Mouse (Mus musculus) thymus, adult 2 months (tissue): Measurements from ENCODE around the gene Cyb5d1. TPM values are rescaled to one million over a fixed set of nuclear protein-coding genes. Genes with fewer than 3 reads are reported as not detected.
A peak's percentile ranks its signal among the peaks of the same experiment; 100 is the strongest.

Experiments used
- DNase-seq: peaks from one replicate; pipeline ENCODE4 v3.0.0; 2021
- H3K27ac ChIP-seq: fragments of 200-500 bp; 2 replicates; pipeline ENCODE4 v1.5.1; 2012; ENCODE audit warnings: low read length, control low read depth; ENCODE audit not compliant: control insufficient read depth, insufficient read depth
- H3K27me3 ChIP-seq: fragments of 200-500 bp; 2 replicates; pipeline ENCODE4 v1.6.1; 2012; ENCODE audit warnings: mild to moderate bottlenecking, low read length, moderate library complexity, mixed read lengths; ENCODE audit not compliant: control insufficient read depth, insufficient read depth
- H3K36me3 ChIP-seq: fragments of 200-500 bp; 2 replicates; pipeline ENCODE4 v1.6.1; 2012; ENCODE audit warnings: mild to moderate bottlenecking, low read length, moderate library complexity; ENCODE audit not compliant: control insufficient read depth, insufficient read depth
- H3K4me1 ChIP-seq: fragments of 200-500 bp; replicated peaks from 2 replicates; pipeline ENCODE4 v1.6.1; 2012; ENCODE audit warnings: low read length; ENCODE audit not compliant: control insufficient read depth, insufficient read depth
- H3K4me3 ChIP-seq: fragments of 200-500 bp; 2 replicates; pipeline ENCODE4 v1.5.1; 2012; ENCODE audit warnings: mild to moderate bottlenecking, low read length, control low read depth, moderate library complexity; ENCODE audit not compliant: control insufficient read depth, insufficient read depth
- CTCF ChIP-seq: fragments of 200-500 bp; IDR thresholded peaks from 2 replicates; pipeline ENCODE4 v1.5.1; 2012; ENCODE audit warnings: mild to moderate bottlenecking, control low read depth, low read length, moderate library complexity, borderline replicate concordance; ENCODE audit not compliant: control insufficient read depth, poor library complexity, insufficient read depth; ENCODE audit errors: extremely low read depth
- POLR2A ChIP-seq: fragments of 200-500 bp; IDR thresholded peaks from 2 replicates; pipeline ENCODE4 v1.6.1; 2012; ENCODE audit warnings: mild to moderate bottlenecking, low read length, control low read depth, moderate library complexity; ENCODE audit not compliant: control insufficient read depth, poor library complexity, insufficient read depth; ENCODE audit errors: extremely low read depth
- WGBS: fragments of 180-500 bp; shearing (Covaris S2); methylation state at CpG from one replicate; pipeline ENCODE4 v1.1.7; 2018; 5-methylcytosine and 5-hydroxymethylcytosine counted together
- polyA plus RNA-seq: library from polyadenylated mRNA; depleted of rRNA; stranded (reverse); fragments of >200 nt; gene quantifications from 2 replicates; pipeline ENCODE4 v1.2.3, GENCODE M21; 2012

Gene Cyb5d1
- polyA plus RNA-seq, 1 experiment: 37.2 TPM

DNA sequence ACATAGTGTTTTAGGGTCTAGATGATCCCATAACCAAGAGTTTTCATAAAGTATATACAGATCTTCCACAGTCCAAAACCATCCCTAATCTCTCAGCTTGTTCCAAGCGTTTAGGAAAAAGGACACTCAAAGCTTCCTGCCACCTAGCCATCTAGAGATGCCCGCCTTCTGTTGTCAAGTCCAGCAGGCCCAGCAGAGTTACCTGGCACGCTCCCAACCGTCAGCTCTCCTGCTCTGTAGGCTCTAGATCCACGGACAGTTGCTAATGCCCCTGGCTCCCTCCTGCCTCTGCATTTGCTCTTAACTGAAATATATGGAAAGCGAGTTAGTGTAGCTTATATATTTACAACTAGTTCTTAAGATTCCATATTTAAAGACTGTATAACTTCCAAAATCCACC lies 14.1 kb downstream of the Cyb5d1 start:
- WGBS: 92% methylated on average over 6 of the region's 6 CpGs
- Histone ChIP-seq H3K4me3 (no peak overlapping the region), H3K4me1 (no peaks in the 10 kb centered on the region), H3K27me3 (no peaks in the 10 kb centered on the region), H3K36me3 (no peaks in the 10 kb centered on the region), H3K27ac (no peak overlapping the region)
- DNase-seq: no peak
- no peak for TF ChIP-seq CTCF
- TF ChIP-seq POLR2A: no peak

- Histone ChIP-seq H3K4me3 (no peak overlapping the region), H3K4me1 (peaks cover 3% of the 10 kb centered on the region; the same call in 1 of the 2 replicates), H3K36me3 (no peaks in the 10 kb centered on the region), H3K27ac (no peak overlapping the region), H3K27me3 (no peaks in the 10 kb centered on the region)
- TF ChIP-seq CTCF (no peak), POLR2A (no peak)
- 86% methylated on average over 3 of the region's 3 CpGs for WGBS
- DNase-seq: no peak
Measured at GRCm38 (mm10) chr11:69379600-69379999, 15.8 kb downstream of the Cyb5d1 start.

- Histone ChIP-seq H3K27ac (no peak overlapping the region), H3K36me3 (no peaks in the 10 kb centered on the region), H3K4me1 (peaks cover 3% of the 10 kb centered on the region; the same call in 1 of the 2 replicates), H3K4me3 (no peak overlapping the region), H3K27me3 (no peaks in the 10 kb centered on the region)
- DNase-seq: no peak
- 41% methylated on average over 3 of the region's 3 CpGs for WGBS
- TF ChIP-seq POLR2A (no peak), CTCF (no peak)
Measured at GRCm38 (mm10) chr11:69377766-69378165, 17.7 kb downstream of the Cyb5d1 start.

- Histone ChIP-seq H3K27ac (no peak overlapping the region), H3K4me3 (no peak overlapping the region), H3K27me3 (no peaks in the 10 kb centered on the region), H3K4me1 (peaks cover 16% of the 10 kb centered on the region), H3K36me3 (no peaks in the 10 kb centered on the region)
- no peak for DNase-seq
- 44% methylated on average over 4 of the region's 4 CpGs for WGBS
- TF ChIP-seq CTCF (no peak), POLR2A (no peak)
Measured at GRCm38 (mm10) chr11:69375646-69376045, 19.8 kb downstream of the Cyb5d1 start.

GRCm38 (mm10) chr11:69373223-69373965 lies 22.0 kb downstream of the Cyb5d1 start:
- Histone ChIP-seq H3K36me3 (no peaks in the 10 kb centered on the region), H3K4me1 (peaks cover 18% of the 10 kb centered on the region), H3K27ac (no peak overlapping the region), H3K27me3 (no peaks in the 10 kb centered on the region), H3K4me3 (no peak overlapping the region)
- TF ChIP-seq CTCF: no peak
- no peak for TF ChIP-seq POLR2A
- WGBS: 97% methylated on average over 16 of the region's 16 CpGs
- DNase-seq: no peak

DNA sequence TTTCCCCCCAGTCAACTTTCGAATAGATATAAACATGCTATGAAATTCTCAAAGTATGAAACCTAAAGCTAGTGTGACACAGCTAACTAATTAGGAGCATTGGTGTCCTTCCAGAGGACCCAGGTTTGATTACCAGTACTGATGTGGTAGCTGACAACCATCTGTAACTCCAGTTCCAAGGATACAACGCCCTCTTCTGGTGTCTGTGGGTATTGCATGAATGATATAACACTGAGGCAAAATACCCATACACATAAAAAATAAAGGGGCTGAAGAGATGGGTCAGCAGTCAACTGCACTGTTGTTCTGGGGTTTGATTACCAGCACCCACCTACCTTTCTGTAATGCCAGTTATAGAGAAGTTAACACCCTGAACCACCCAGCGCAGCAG lies 22.7 kb downstream of the Cyb5d1 start:
- no peak for TF ChIP-seq POLR2A
- no peak for TF ChIP-seq CTCF
- Histone ChIP-seq H3K27ac (no peak overlapping the region), H3K27me3 (no peaks in the 10 kb centered on the region), H3K36me3 (no peaks in the 10 kb centered on the region), H3K4me3 (no peak overlapping the region), H3K4me1 (peaks cover 24% of the 10 kb centered on the region)
- no peak for DNase-seq
- WGBS: 65% methylated on average over 3 of the region's 3 CpGs

- H3K36me3 ChIP-seq: no peaks in the 10 kb centered on the region
- WGBS: 19% methylated on average over 12 of the region's 12 CpGs
- no peak for TF ChIP-seq POLR2A
- no peak for TF ChIP-seq CTCF
- peak; percentile 19 for DNase-seq
- peaks cover 29% of the 10 kb centered on the region for H3K4me1 ChIP-seq
- H3K27me3 ChIP-seq: no peaks in the 10 kb centered on the region
- H3K4me3 ChIP-seq: no peak overlapping the region
- peak overlapping the region; percentile 62 for H3K27ac ChIP-seq
Measured at GRCm38 (mm10) chr11:69372056-69372779, 23.2 kb downstream of the Cyb5d1 start.
